Mouse (Mus musculus): ENCODE results near the gene Sec61a1. TPM values are rescaled to one million over a fixed set of nuclear protein-coding genes. Genes with fewer than 3 reads are reported as not detected.
A peak's percentile ranks its signal among the peaks of the same experiment; 100 is the strongest.

Gene Sec61a1
- polyA plus RNA-seq, 1 experiment = 80.5 TPM

GRCm38 (mm10) chr6:88548405-88549049 is 29.8 kb upstream of the Sec61a1 start:
- Histone ChIP-seq H3K36me3 (replicated peaks; ENCODE audit: low read length) (no peaks in the 10 kb centered on the region), H3K27me3 (replicated peaks) (peaks cover 45% of the 10 kb centered on the region), H3K4me1 (peaks cover 47% of the 10 kb centered on the region), H3K9me3 (no peaks in the 10 kb centered on the region), H3K4me3 (replicated peaks) (peak overlapping the region; percentile 43)
- TF ChIP-seq FLI1 (IDR thresholded peaks at IDR 0.05; ENCODE audit: low read length) (no peak), GATA1 (IDR thresholded peaks at IDR 0.05; ENCODE audit: borderline replicate concordance, low read length) (no peak)

- H3K9me3 ChIP-seq = no peaks in the 10 kb centered on the region
- H3K27me3 ChIP-seq (replicated peaks) = peaks cover 42% of the 10 kb centered on the region
- peaks cover 52% of the 10 kb centered on the region for H3K4me1 ChIP-seq
- H3K4me3 ChIP-seq (replicated peaks) = peak overlapping the region; percentile 59
- no peaks in the 10 kb centered on the region for H3K36me3 ChIP-seq (replicated peaks; ENCODE audit: low read length)
- TF ChIP-seq GATA1 (IDR thresholded peaks at IDR 0.05; ENCODE audit: borderline replicate concordance, low read length) = no peak
- no peak for TF ChIP-seq FLI1 (IDR thresholded peaks at IDR 0.05; ENCODE audit: low read length)
Measured at GRCm38 (mm10) chr6:88545397-88545790, 26.7 kb upstream of the Sec61a1 start.

- TF ChIP-seq GATA1 (IDR thresholded peaks at IDR 0.05; ENCODE audit: borderline replicate concordance, low read length) (no peak), FLI1 (IDR thresholded peaks at IDR 0.05; ENCODE audit: low read length) (no peak)
- Histone ChIP-seq H3K4me1 (peaks cover 56% of the 10 kb centered on the region), H3K36me3 (replicated peaks; ENCODE audit: low read length) (no peaks in the 10 kb centered on the region), H3K9me3 (no peaks in the 10 kb centered on the region), H3K27me3 (replicated peaks) (peaks cover 43% of the 10 kb centered on the region), H3K4me3 (replicated peaks) (peak overlapping the region; percentile 82)
Measured at GRCm38 (mm10) chr6:88544644-88545396, 26.1 kb upstream of the Sec61a1 start.

GRCm38 (mm10) chr6:88544241-88544640 is 25.5 kb upstream of the Sec61a1 start:
- no peak for TF ChIP-seq FLI1 (IDR thresholded peaks at IDR 0.05; ENCODE audit: low read length)
- no peak for TF ChIP-seq GATA1 (IDR thresholded peaks at IDR 0.05; ENCODE audit: borderline replicate concordance, low read length)
- H3K9me3 ChIP-seq = no peaks in the 10 kb centered on the region
- H3K36me3 ChIP-seq (replicated peaks; ENCODE audit: low read length) = no peaks in the 10 kb centered on the region
- H3K4me3 ChIP-seq (replicated peaks) = no peak overlapping the region
- peaks cover 45% of the 10 kb centered on the region for H3K27me3 ChIP-seq (replicated peaks)
- peaks cover 56% of the 10 kb centered on the region for H3K4me1 ChIP-seq

- no peaks in the 10 kb centered on the region for H3K36me3 ChIP-seq (replicated peaks; ENCODE audit: low read length)
- H3K9me3 ChIP-seq = no peaks in the 10 kb centered on the region
- no peak for TF ChIP-seq FLI1 (IDR thresholded peaks at IDR 0.05; ENCODE audit: low read length)
- no peak for TF ChIP-seq GATA1 (IDR thresholded peaks at IDR 0.05; ENCODE audit: borderline replicate concordance, low read length)
- peaks cover 27% of the 10 kb centered on the region for H3K27me3 ChIP-seq (replicated peaks)
- peaks cover 21% of the 10 kb centered on the region for H3K4me1 ChIP-seq
- no peak overlapping the region for H3K4me3 ChIP-seq (replicated peaks)
Measured at GRCm38 (mm10) chr6:88540093-88540755, 21.5 kb upstream of the Sec61a1 start.

GRCm38 (mm10) chr6:88530306-88530705 is 11.6 kb upstream of the Sec61a1 start:
- H3K4me3 ChIP-seq (replicated peaks) = peak overlapping the region; percentile 71
- H3K4me1 ChIP-seq = peaks cover 25% of the 10 kb centered on the region
- H3K36me3 ChIP-seq (replicated peaks; ENCODE audit: low read length) = no peaks in the 10 kb centered on the region
- no peaks in the 10 kb centered on the region for H3K9me3 ChIP-seq
- no peak for TF ChIP-seq GATA1 (IDR thresholded peaks at IDR 0.05; ENCODE audit: borderline replicate concordance, low read length)
- TF ChIP-seq FLI1 (IDR thresholded peaks at IDR 0.05; ENCODE audit: low read length) = no peak
- H3K27me3 ChIP-seq (replicated peaks) = peaks cover 18% of the 10 kb centered on the region

- H3K9me3 ChIP-seq = no peaks in the 10 kb centered on the region
- TF ChIP-seq GATA1 (IDR thresholded peaks at IDR 0.05; ENCODE audit: borderline replicate concordance, low read length) (no peak), FLI1 (IDR thresholded peaks at IDR 0.05; ENCODE audit: low read length) (no peak)
Measured at GRCm38 (mm10) chr6:88524056-88524455, 5.4 kb upstream of the Sec61a1 start.

GRCm38 (mm10) chr6:88523451-88523850 is 4.7 kb upstream of the Sec61a1 start:
- peaks cover 7% of the 10 kb centered on the region for H3K27me3 ChIP-seq (replicated peaks)
- H3K9me3 ChIP-seq = no peaks in the 10 kb centered on the region
- H3K36me3 ChIP-seq (replicated peaks; ENCODE audit: low read length) = no peaks in the 10 kb centered on the region
- H3K4me1 ChIP-seq = peaks cover 45% of the 10 kb centered on the region
- H3K4me3 ChIP-seq (replicated peaks) = no peak overlapping the region
- TF ChIP-seq FLI1 (IDR thresholded peaks at IDR 0.05; ENCODE audit: low read length) = no peak
- no peak for TF ChIP-seq GATA1 (IDR thresholded peaks at IDR 0.05; ENCODE audit: borderline replicate concordance, low read length)

More at GRCm38 (mm10) chr6:88524056-88524455, 5.4 kb upstream of the Sec61a1 start:
- Histone ChIP-seq H3K4me3 (replicated peaks) (no peak overlapping the region), H3K36me3 (replicated peaks; ENCODE audit: low read length) (no peaks in the 10 kb centered on the region), H3K4me1 (peaks cover 43% of the 10 kb centered on the region), H3K27me3 (replicated peaks) (peaks cover 8% of the 10 kb centered on the region)

GRCm38 (mm10) chr6:88523043-88523442 is 4.3 kb upstream of the Sec61a1 start:
- peak overlapping the region; percentile 84 for H3K4me3 ChIP-seq (replicated peaks)
- TF ChIP-seq FLI1 (IDR thresholded peaks at IDR 0.05; ENCODE audit: low read length) = no peak
- no peak for TF ChIP-seq GATA1 (IDR thresholded peaks at IDR 0.05; ENCODE audit: borderline replicate concordance, low read length)

More at GRCm38 (mm10) chr6:88523043-88523442, 4.3 kb upstream of the Sec61a1 start:
- Histone ChIP-seq H3K9me3 (no peaks in the 10 kb centered on the region), H3K4me1 (peaks cover 45% of the 10 kb centered on the region), H3K27me3 (replicated peaks) (peaks cover 5% of the 10 kb centered on the region), H3K36me3 (replicated peaks; ENCODE audit: low read length) (no peaks in the 10 kb centered on the region)
